In the genomic region with DNA sequence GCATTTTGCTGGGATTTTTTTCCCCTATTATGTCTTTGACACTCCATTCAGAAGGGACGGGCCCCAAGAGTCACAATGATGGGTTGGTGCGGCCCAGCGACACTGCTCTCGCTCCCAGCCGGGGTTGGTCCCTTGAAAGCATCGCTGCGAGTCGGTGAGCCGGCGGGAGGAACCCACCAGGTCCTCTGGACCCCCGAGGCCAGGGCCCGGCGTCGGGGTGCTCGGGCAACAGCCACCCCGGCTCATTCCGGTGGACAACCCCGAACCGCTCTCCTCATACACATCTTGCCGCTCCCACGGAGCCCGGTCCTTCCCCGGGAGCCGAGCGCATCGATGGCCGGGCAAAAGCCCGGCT, we compare ENCODE assay signal across 8 mouse cellular contexts. TPM values are rescaled to one million over a fixed set of nuclear protein-coding genes. Genes with fewer than 3 reads are reported as not detected.
DNase-seq lines count a peak whose midpoint lies in the region; ATAC-seq lines count a peak whose summit lies in the region.

No protein-coding gene starts in this region.

- peak overlapping the region; percentile 97 for H3K27ac ChIP-seq in kidney, embryonic 16.5 days (ENCODE audit: low read length)
- H3K27ac ChIP-seq in embryonic facial prominence, embryonic 10.5 days (replicated peaks), result peak overlapping the region; percentile 97
- H3K27ac ChIP-seq in hindbrain, embryonic 16.5 days (ENCODE audit: low read depth, low read length), result peak overlapping the region; percentile 92
- H3K27ac ChIP-seq in midbrain, embryonic 16.5 days (ENCODE audit: low read length), result peak overlapping the region; percentile 98

- ATAC-seq in kidney, embryonic 16.5 days (ENCODE audit: low FRiP score, low TSS enrichment), result no peak
- ATAC-seq in hindbrain, embryonic 16.5 days, result peak; percentile 50
- peak; percentile 51 for ATAC-seq in midbrain, embryonic 16.5 days

- H3K36me3 ChIP-seq in kidney, embryonic 16.5 days (ENCODE audit: insufficient read depth, low read length), result no peaks in the 10 kb centered on the region
- peaks cover 19% of the 10 kb centered on the region for H3K36me3 ChIP-seq in embryonic facial prominence, embryonic 10.5 days (replicated peaks)
- no peaks in the 10 kb centered on the region for H3K36me3 ChIP-seq in hindbrain, embryonic 16.5 days (ENCODE audit: control insufficient read depth, insufficient read depth, low read length)
- H3K36me3 ChIP-seq in midbrain, embryonic 16.5 days (ENCODE audit: control insufficient read depth, insufficient read depth, low read length), result no peaks in the 10 kb centered on the region

- peaks cover 21% of the 10 kb centered on the region for H3K4me1 ChIP-seq in kidney, embryonic 16.5 days (ENCODE audit: insufficient read depth, low read length)
- peaks cover 25% of the 10 kb centered on the region for H3K4me1 ChIP-seq in embryonic facial prominence, embryonic 10.5 days
- H3K4me1 ChIP-seq in hindbrain, embryonic 16.5 days (ENCODE audit: control insufficient read depth, insufficient read depth, low read depth, low read length), result peaks cover 23% of the 10 kb centered on the region
- H3K4me1 ChIP-seq in midbrain, embryonic 16.5 days (ENCODE audit: control insufficient read depth, insufficient read depth, low read length), result peaks cover 30% of the 10 kb centered on the region

- no peaks in the 10 kb centered on the region for H3K9me3 ChIP-seq in kidney, embryonic 16.5 days (ENCODE audit: low read length)
- no peaks in the 10 kb centered on the region for H3K9me3 ChIP-seq in embryonic facial prominence, embryonic 10.5 days
- H3K9me3 ChIP-seq in hindbrain, embryonic 16.5 days (ENCODE audit: control insufficient read depth, low read length), result no peaks in the 10 kb centered on the region
- H3K9me3 ChIP-seq in midbrain, embryonic 16.5 days (replicated peaks; ENCODE audit: control insufficient read depth, low read length, poor library complexity, severe bottlenecking), result no peaks in the 10 kb centered on the region

- H3K4me3 ChIP-seq in kidney, embryonic 16.5 days (ENCODE audit: low read length), result peak overlapping the region; percentile 93
- peak overlapping the region; percentile 94 for H3K4me3 ChIP-seq in embryonic facial prominence, embryonic 10.5 days
- peak overlapping the region; percentile 64 for H3K4me3 ChIP-seq in hindbrain, embryonic 16.5 days (ENCODE audit: low read length)
- peak overlapping the region; percentile 98 for H3K4me3 ChIP-seq in midbrain, embryonic 16.5 days (ENCODE audit: low read depth, low read length)

- WGBS in kidney, embryonic 16.5 days, result 0% methylated on average over 28 of the region's 28 CpGs
- 0% methylated on average over 28 of the region's 28 CpGs for WGBS in embryonic facial prominence, embryonic 10.5 days
- WGBS in hindbrain, embryonic 16.5 days, result 1% methylated on average over 28 of the region's 28 CpGs
- 0% methylated on average over 28 of the region's 28 CpGs for WGBS in midbrain, embryonic 16.5 days

- peak overlapping the region; percentile 59 for H3K4me2 ChIP-seq in kidney, embryonic 16.5 days (replicated peaks; ENCODE audit: low read depth, low read length)
- peak overlapping the region; percentile 75 for H3K4me2 ChIP-seq in hindbrain, embryonic 16.5 days (ENCODE audit: low read length)
- peak overlapping the region; percentile 94 for H3K4me2 ChIP-seq in midbrain, embryonic 16.5 days (ENCODE audit: low read length)

- H3K9ac ChIP-seq in kidney, embryonic 16.5 days (replicated peaks; ENCODE audit: low read length), result peak overlapping the region; percentile 98
- peak overlapping the region; percentile 89 for H3K9ac ChIP-seq in hindbrain, embryonic 16.5 days (ENCODE audit: low read depth, low read length)
- peak overlapping the region; percentile 98 for H3K9ac ChIP-seq in midbrain, embryonic 16.5 days (ENCODE audit: low read depth, low read length)

- no peak for DNase-seq in kidney, adult 9 months
- no peak for DNase-seq in embryonic facial prominence, embryonic 10.5 days (ENCODE audit: low spot score)
- no peak for DNase-seq in c-Kit-positive CD71-positive TER-119-positive erythroid progenitor cells, embryonic 14.5 days (ENCODE audit: low spot score)
- no peak for DNase-seq in cerebellum, adult 8-10 months
- no peak for DNase-seq in MN1 (ENCODE audit: low spot score)

- no peaks in the 10 kb centered on the region for H3K27me3 ChIP-seq in kidney, embryonic 16.5 days (ENCODE audit: insufficient read depth, low read length)
- no peaks in the 10 kb centered on the region for H3K27me3 ChIP-seq in embryonic facial prominence, embryonic 10.5 days (replicated peaks; ENCODE audit: low read depth, poor library complexity, severe bottlenecking)
- H3K27me3 ChIP-seq in hindbrain, embryonic 16.5 days (replicated peaks; ENCODE audit: control insufficient read depth, insufficient read depth, low read length), result no peaks in the 10 kb centered on the region
- H3K27me3 ChIP-seq in midbrain, embryonic 16.5 days (ENCODE audit: control insufficient read depth, insufficient read depth, low read depth, low read length), result no peaks in the 10 kb centered on the region

RNA-seq across cellular contexts. Expression of a gene that starts 3.2 kb away (rescaled TPM):
- polyA plus RNA-seq in kidney, embryonic 16.5 days (2015; fragmentation: Nextera tagmentation; extraction: Ambion mirVana), result 30.4 and 33.1 TPM in 2 replicates
- 38.1 and 38.6 TPM in 2 replicates for polyA plus RNA-seq in embryonic facial prominence, embryonic 10.5 days (2016; fragmentation: Nextera tagmentation; extraction: Ambion mirVana)
- polyA plus RNA-seq in hindbrain, embryonic 16.5 days (2015; fragmentation: Nextera tagmentation; extraction: Ambion mirVana), result 30.6 and 35.9 TPM in 2 replicates
- polyA plus RNA-seq in midbrain, embryonic 16.5 days (2015; fragmentation: Nextera tagmentation; extraction: Ambion mirVana), result 35.9 and 40.8 TPM in 2 replicates

RNA-seq across cellular contexts. Expression of a gene that starts 39.4 kb away (rescaled TPM):
- 0.11 and 0.30 TPM in 2 replicates for polyA plus RNA-seq in kidney, embryonic 16.5 days (2015; fragmentation: Nextera tagmentation; extraction: Ambion mirVana)
- 1.4 and 1.5 TPM in 2 replicates for polyA plus RNA-seq in embryonic facial prominence, embryonic 10.5 days (2016; fragmentation: Nextera tagmentation; extraction: Ambion mirVana)
- polyA plus RNA-seq in hindbrain, embryonic 16.5 days (2015; fragmentation: Nextera tagmentation; extraction: Ambion mirVana), result 3.7 and 3.8 TPM in 2 replicates
- 2.0 and 2.2 TPM in 2 replicates for polyA plus RNA-seq in midbrain, embryonic 16.5 days (2015; fragmentation: Nextera tagmentation; extraction: Ambion mirVana)

RNA-seq across cellular contexts. Expression of a gene that starts 56.5 kb away (rescaled TPM):
- polyA plus RNA-seq in kidney, embryonic 16.5 days (2015; fragmentation: Nextera tagmentation; extraction: Ambion mirVana), result 120 and 126 TPM in 2 replicates
- polyA plus RNA-seq in embryonic facial prominence, embryonic 10.5 days (2016; fragmentation: Nextera tagmentation; extraction: Ambion mirVana), result 33.6 and 37.4 TPM in 2 replicates
- 179 and 204 TPM in 2 replicates for polyA plus RNA-seq in hindbrain, embryonic 16.5 days (2015; fragmentation: Nextera tagmentation; extraction: Ambion mirVana)
- 161 and 167 TPM in 2 replicates for polyA plus RNA-seq in midbrain, embryonic 16.5 days (2015; fragmentation: Nextera tagmentation; extraction: Ambion mirVana)
